Mouse (Mus musculus) kidney, adult 18-20 months (tissue): Measurements from ENCODE around the gene Zfp426.

Source experiments
- DNase-seq: peaks from one replicate; pipeline ENCODE4 v3.0.0; 2021

Zfp426 gene

DNA sequence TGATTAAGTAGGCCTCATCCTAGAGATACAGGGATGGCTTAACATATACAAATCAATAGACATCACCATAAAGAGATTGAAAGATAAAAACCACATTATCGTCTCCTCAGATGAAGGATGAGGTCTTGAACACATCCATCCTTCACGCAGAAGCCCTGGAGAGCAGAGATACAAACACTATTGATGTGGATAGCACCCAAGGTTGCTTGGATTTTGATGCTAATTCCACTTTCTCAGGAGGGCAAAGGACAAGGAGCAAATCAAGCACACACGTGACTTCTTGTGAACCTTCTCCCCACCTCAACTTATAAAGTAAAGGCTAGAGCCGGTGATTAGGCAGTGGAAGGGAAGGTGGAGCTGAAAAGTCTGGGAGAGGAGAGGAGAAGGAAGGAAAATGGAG, 38.9 kb downstream of the Zfp426 start:
- DNase-seq: no peak

DNA sequence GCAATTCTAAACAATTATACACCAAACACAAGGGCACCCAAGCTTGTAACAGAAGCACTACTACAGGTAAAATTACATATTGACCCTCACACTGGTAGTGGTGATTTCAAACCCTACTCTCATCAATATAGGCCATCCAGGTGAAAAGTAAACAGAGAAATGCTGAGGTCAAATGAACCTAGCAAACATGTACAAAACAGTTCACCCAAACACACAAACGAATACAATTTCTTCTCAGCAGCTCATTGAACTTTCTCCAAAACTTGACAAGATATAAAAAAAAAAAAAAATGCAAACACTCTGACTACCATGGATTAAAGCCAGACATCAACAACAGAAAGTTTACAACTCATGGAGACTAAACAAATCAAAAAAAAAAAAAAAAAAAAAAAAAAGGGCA, 41.1 kb downstream of the Zfp426 start:
- DNase-seq: no peak

DNA sequence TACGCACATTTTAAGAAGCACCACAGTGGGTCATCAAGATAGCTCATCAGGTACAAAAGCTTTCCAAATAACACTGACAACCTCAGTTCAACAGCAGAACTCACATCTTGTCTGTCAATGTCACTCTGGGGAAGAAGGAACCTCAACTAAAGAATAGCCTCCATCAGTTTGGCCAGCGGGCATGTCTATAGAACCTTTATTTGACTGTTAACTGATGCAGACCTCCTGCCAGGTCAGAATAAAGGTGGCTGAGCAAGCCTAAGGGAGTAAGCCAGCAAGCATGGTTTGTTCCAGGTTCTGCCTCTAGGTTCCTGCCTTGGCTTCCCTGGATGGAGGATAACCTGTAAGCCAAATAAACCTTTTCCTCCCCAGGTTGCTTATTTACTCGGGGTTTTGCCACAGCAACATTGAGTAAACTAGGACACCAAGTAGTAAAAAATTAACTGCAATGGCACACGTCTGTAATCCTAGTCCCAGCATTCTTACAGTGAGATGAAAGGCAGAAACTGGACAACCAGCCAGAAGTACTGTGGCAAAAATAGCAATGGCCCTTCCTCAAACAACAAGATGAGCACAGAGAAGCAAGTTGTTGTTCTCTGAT, 49.3 kb downstream of the Zfp426 start:
- peak; percentile 22 for DNase-seq

DNA sequence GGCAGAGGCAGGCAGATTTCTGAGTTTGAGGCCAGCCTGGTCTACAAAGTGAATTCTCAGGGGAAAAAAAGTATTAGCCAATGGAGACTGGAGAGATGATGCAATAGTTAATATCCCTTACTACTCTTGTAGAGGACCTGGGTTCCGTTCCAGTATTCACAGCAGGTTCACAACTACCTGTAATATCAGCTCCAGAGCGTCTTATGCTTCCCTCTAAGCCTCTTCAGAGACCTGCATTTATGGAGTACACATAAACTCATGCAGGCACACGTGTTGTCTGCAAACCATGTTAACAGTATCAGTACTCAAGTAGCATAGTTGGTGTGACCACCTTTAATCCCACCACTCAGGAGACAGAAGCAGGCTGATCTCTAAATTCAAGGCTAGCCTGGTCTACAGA, 62.5 kb downstream of the Zfp426 start:
- no peak for DNase-seq
